Mouse (Mus musculus) midbrain, embryonic 15.5 days (tissue): Measurements from ENCODE around the gene 2010111I01Rik. TPM values are rescaled to one million over a fixed set of nuclear protein-coding genes. Genes with fewer than 3 reads are reported as not detected.
A peak's percentile ranks its signal among the peaks of the same experiment; 100 is the strongest.

Experiments used
- ATAC-seq: fragments of 200-750 bp; cut with Nextera tagmentation; replicated peaks from 2 replicates; pipeline ENCODE4 v1.8.0; 2017; ENCODE audit warnings: moderate TSS enrichment
- H3K27ac ChIP-seq: fragments of 300-500 bp; sonication (generic); 2 replicates; pipeline ENCODE4 v1.5.1; 2015; ENCODE audit warnings: mild to moderate bottlenecking, inconsistent platforms
- H3K27me3 ChIP-seq: fragments of 300-500 bp; sonication (generic); replicated peaks from 2 replicates; pipeline ENCODE4 v1.6.1; 2015; ENCODE audit warnings: inconsistent platforms
- H3K36me3 ChIP-seq: fragments of 300-500 bp; sonication (generic); replicated peaks from 2 replicates; pipeline ENCODE4 v1.6.1; 2015; ENCODE audit warnings: inconsistent platforms
- H3K4me1 ChIP-seq: fragments of 300-500 bp; sonication (generic); 2 replicates; pipeline ENCODE4 v1.6.1; 2015; ENCODE audit warnings: inconsistent platforms
- H3K4me2 ChIP-seq: fragments of 300-500 bp; sonication (generic); 2 replicates; pipeline ENCODE4 v1.6.1; 2015; ENCODE audit warnings: inconsistent platforms, mild to moderate bottlenecking, moderate library complexity
- H3K4me3 ChIP-seq: fragments of 300-500 bp; sonication (generic); 2 replicates; pipeline ENCODE4 v1.5.1; 2015; ENCODE audit warnings: mild to moderate bottlenecking, inconsistent platforms
- H3K9ac ChIP-seq: fragments of 300-500 bp; sonication (generic); 2 replicates; pipeline ENCODE4 v1.6.1; 2015; ENCODE audit warnings: mild to moderate bottlenecking, inconsistent platforms
- H3K9me3 ChIP-seq: fragments of 300-500 bp; sonication (generic); 2 replicates; pipeline ENCODE4 v1.6.1; 2016; ENCODE audit warnings: inconsistent platforms
- WGBS: fragments of 180-500 bp; shearing (Covaris S2); methylation state at CpG from one replicate; pipeline ENCODE4 v1.1.7; 2015; ENCODE audit warnings: mixed read lengths; 5-methylcytosine and 5-hydroxymethylcytosine counted together
- polyA plus RNA-seq: library from polyadenylated mRNA; unstranded; fragments of >200 nt; fragmentation: Nextera tagmentation; extraction: Ambion mirVana; gene quantifications from 2 replicates; pipeline ENCODE4 v1.2.1, GENCODE M21; 2015

The 2010111I01Rik gene
- polyA plus RNA-seq, 1 experiment from 2014 or later = 29.0 TPM

- H3K36me3 ChIP-seq = no peaks in the 10 kb centered on the region
- H3K9ac ChIP-seq = 0 out of 2 replicates have a peak overlapping the region, but pooled peaks have one; percentile 68
- no peak for ATAC-seq
- WGBS = 41% methylated on average over 5 of the region's 5 CpGs
- H3K9me3 ChIP-seq = no peaks in the 10 kb centered on the region
- peaks cover 25% of the 10 kb centered on the region for H3K4me1 ChIP-seq
- H3K27me3 ChIP-seq = no peaks in the 10 kb centered on the region
- peak overlapping the region; percentile 81 for H3K4me2 ChIP-seq
- H3K27ac ChIP-seq = no peak overlapping the region
- peak overlapping the region; percentile 86 for H3K4me3 ChIP-seq
Observed at GRCm38 (mm10) chr13:63240835-63241234, 276.1 kb downstream of the 2010111I01Rik start.

- Histone ChIP-seq H3K27me3 (no peaks in the 10 kb centered on the region), H3K36me3 (no peaks in the 10 kb centered on the region), H3K27ac (no peak overlapping the region), H3K9me3 (no peaks in the 10 kb centered on the region), H3K4me1 (peaks cover 25% of the 10 kb centered on the region), H3K4me2 (peak overlapping the region; percentile 10; the same call in 1 of the 2 replicates), H3K9ac (no peak overlapping the region), H3K4me3 (no peak overlapping the region)
- no peak for ATAC-seq
- WGBS = 84% methylated on average over 3 of the region's 3 CpGs
Observed at GRCm38 (mm10) chr13:63241665-63242064, 277.0 kb downstream of the 2010111I01Rik start.

GRCm38 (mm10) chr13:63242401-63243192 is 277.9 kb downstream of the 2010111I01Rik start:
- Histone ChIP-seq H3K9ac (no peak overlapping the region), H3K4me2 (0 out of 2 replicates have a peak overlapping the region, but pooled peaks have one; percentile 10), H3K36me3 (no peaks in the 10 kb centered on the region), H3K4me1 (peaks cover 25% of the 10 kb centered on the region), H3K4me3 (no peak overlapping the region), H3K27ac (no peak overlapping the region), H3K27me3 (no peaks in the 10 kb centered on the region), H3K9me3 (no peaks in the 10 kb centered on the region)
- ATAC-seq = no peak
- WGBS = 77% methylated on average over 10 of the region's 10 CpGs

- H3K4me1 ChIP-seq = peaks cover 25% of the 10 kb centered on the region
- WGBS = 73% methylated on average over 5 of the region's 5 CpGs
- no peak for ATAC-seq
- H3K36me3 ChIP-seq = no peaks in the 10 kb centered on the region
- no peaks in the 10 kb centered on the region for H3K27me3 ChIP-seq
- H3K27ac ChIP-seq = no peak overlapping the region
- no peak overlapping the region for H3K4me2 ChIP-seq
- no peak overlapping the region for H3K9ac ChIP-seq
- no peak overlapping the region for H3K4me3 ChIP-seq
- no peaks in the 10 kb centered on the region for H3K9me3 ChIP-seq
Observed at GRCm38 (mm10) chr13:63243586-63243985, 278.9 kb downstream of the 2010111I01Rik start.

- H3K27ac ChIP-seq = no peak overlapping the region; the same call in 1 of the 2 replicates
Observed at GRCm38 (mm10) chr13:63244425-63244824, 279.7 kb downstream of the 2010111I01Rik start.

GRCm38 (mm10) chr13:63245218-63245617 is 280.5 kb downstream of the 2010111I01Rik start:
- no peaks in the 10 kb centered on the region for H3K36me3 ChIP-seq
- H3K4me3 ChIP-seq = no peak overlapping the region
- no peaks in the 10 kb centered on the region for H3K27me3 ChIP-seq
- no peak for ATAC-seq
- no peak overlapping the region for H3K9ac ChIP-seq
- H3K9me3 ChIP-seq = no peaks in the 10 kb centered on the region
- H3K27ac ChIP-seq = no peak overlapping the region
- 51% methylated on average over 9 of the region's 9 CpGs for WGBS
- peaks cover 16% of the 10 kb centered on the region for H3K4me1 ChIP-seq
- no peak overlapping the region for H3K4me2 ChIP-seq

More at GRCm38 (mm10) chr13:63244425-63244824, 279.7 kb downstream of the 2010111I01Rik start:
- H3K9me3 ChIP-seq = no peaks in the 10 kb centered on the region
- 53% methylated on average over 3 of the region's 3 CpGs for WGBS
- no peak overlapping the region for H3K4me2 ChIP-seq
- no peak for ATAC-seq
- H3K4me3 ChIP-seq = no peak overlapping the region
- no peaks in the 10 kb centered on the region for H3K36me3 ChIP-seq
- H3K4me1 ChIP-seq = peaks cover 18% of the 10 kb centered on the region
- H3K27me3 ChIP-seq = no peaks in the 10 kb centered on the region
- H3K9ac ChIP-seq = no peak overlapping the region

GRCm38 (mm10) chr13:63245812-63246211 is 281.1 kb downstream of the 2010111I01Rik start:
- H3K9me3 ChIP-seq = no peaks in the 10 kb centered on the region
- H3K27ac ChIP-seq = no peak overlapping the region
- ATAC-seq = no peak
- H3K36me3 ChIP-seq = no peaks in the 10 kb centered on the region
- WGBS = 66% methylated on average over 4 of the region's 4 CpGs
- no peak overlapping the region for H3K4me2 ChIP-seq
- H3K9ac ChIP-seq = no peak overlapping the region
- no peak overlapping the region for H3K4me3 ChIP-seq
- H3K4me1 ChIP-seq = peaks cover 10% of the 10 kb centered on the region
- H3K27me3 ChIP-seq = no peaks in the 10 kb centered on the region

GRCm38 (mm10) chr13:63246332-63246940 is 281.7 kb downstream of the 2010111I01Rik start:
- no peaks in the 10 kb centered on the region for H3K27me3 ChIP-seq

GRCm38 (mm10) chr13:63247041-63247440 is 282.3 kb downstream of the 2010111I01Rik start:
- H3K4me1 ChIP-seq = peaks cover 5% of the 10 kb centered on the region; the same call in 1 of the 2 replicates
- no peaks in the 10 kb centered on the region for H3K9me3 ChIP-seq
- 84% methylated on average over 7 of the region's 7 CpGs for WGBS
- H3K9ac ChIP-seq = no peak overlapping the region
- H3K27me3 ChIP-seq = no peaks in the 10 kb centered on the region
- H3K27ac ChIP-seq = no peak overlapping the region
- no peak overlapping the region for H3K4me2 ChIP-seq
- H3K4me3 ChIP-seq = no peak overlapping the region
- ATAC-seq = no peak
- H3K36me3 ChIP-seq = no peaks in the 10 kb centered on the region

More at GRCm38 (mm10) chr13:63246332-63246940, 281.7 kb downstream of the 2010111I01Rik start:
- Histone ChIP-seq H3K27ac (no peak overlapping the region), H3K36me3 (no peaks in the 10 kb centered on the region), H3K4me2 (no peak overlapping the region), H3K9ac (no peak overlapping the region), H3K9me3 (no peaks in the 10 kb centered on the region), H3K4me3 (no peak overlapping the region), H3K4me1 (peaks cover 5% of the 10 kb centered on the region; the same call in 1 of the 2 replicates)
- WGBS = 87% methylated on average over 12 of the region's 12 CpGs
- no peak for ATAC-seq

- no peak for ATAC-seq
- WGBS = 93% methylated on average over 11 of the region's 11 CpGs
- no peaks in the 10 kb centered on the region for H3K27me3 ChIP-seq
Observed at GRCm38 (mm10) chr13:63247631-63248030, 282.9 kb downstream of the 2010111I01Rik start.

GRCm38 (mm10) chr13:63248318-63248717 is 283.6 kb downstream of the 2010111I01Rik start:
- no peak overlapping the region for H3K4me2 ChIP-seq
- no peaks in the 10 kb centered on the region for H3K36me3 ChIP-seq
- no peak overlapping the region for H3K27ac ChIP-seq
- H3K4me3 ChIP-seq = no peak overlapping the region
- H3K9ac ChIP-seq = no peak overlapping the region
- ATAC-seq = no peak
- H3K9me3 ChIP-seq = no peaks in the 10 kb centered on the region
- 94% methylated on average over 10 of the region's 10 CpGs for WGBS
- no peaks in the 10 kb centered on the region for H3K27me3 ChIP-seq
- H3K4me1 ChIP-seq = peaks cover 5% of the 10 kb centered on the region; the same call in 1 of the 2 replicates

More at GRCm38 (mm10) chr13:63247631-63248030, 282.9 kb downstream of the 2010111I01Rik start:
- Histone ChIP-seq H3K4me3 (no peak overlapping the region), H3K4me2 (no peak overlapping the region), H3K9me3 (no peaks in the 10 kb centered on the region), H3K4me1 (peaks cover 5% of the 10 kb centered on the region; the same call in 1 of the 2 replicates), H3K27ac (no peak overlapping the region), H3K9ac (no peak overlapping the region), H3K36me3 (no peaks in the 10 kb centered on the region)

- no peak for ATAC-seq
- Histone ChIP-seq H3K4me1 (peaks cover 5% of the 10 kb centered on the region; the same call in 1 of the 2 replicates), H3K4me3 (no peak overlapping the region), H3K27me3 (no peaks in the 10 kb centered on the region), H3K9me3 (no peaks in the 10 kb centered on the region), H3K4me2 (no peak overlapping the region), H3K36me3 (no peaks in the 10 kb centered on the region), H3K27ac (no peak overlapping the region), H3K9ac (no peak overlapping the region)
- WGBS = 91% methylated on average over 7 of the region's 7 CpGs
Observed at GRCm38 (mm10) chr13:63249171-63249570, 284.5 kb downstream of the 2010111I01Rik start.
